Mouse (Mus musculus) CD4-positive naive resting alpha-beta T cell, adult 57 days (primary cell): ENCODE data around the gene Chchd2. TPM values are rescaled to one million over a fixed set of nuclear protein-coding genes. Genes with fewer than 3 reads are reported as not detected.

ENCODE experiments used
- total RNA-seq: library from RNA; stranded (reverse); gene quantifications from one replicate; pipeline ENCODE4 v1.2.4, GENCODE M21; 2023

Chchd2 gene
- total RNA-seq, result 159 TPM

GRCm38 (mm10) chr5:129886911-129887636 is at the start of gene Chchd2:
TSS of gene Chchd2 (minus strand) at chr5:129887470.

GRCm38 (mm10) chr5:129908242-129908965 is 21.1 kb upstream of the Chchd2 start, which contains the start of gene Nupr1l:
TSS of gene Nupr1l (plus strand) at chr5:129908540.

GRCm38 (mm10) chr5:129898449-129898848 is 11.2 kb upstream of the Chchd2 start, which contains the start of gene Phkg1:
TSS of gene Phkg1 (minus strand) at chr5:129898549.

GRCm38 (mm10) chr5:129895198-129896088 is 8.2 kb upstream of the Chchd2 start, which contains the start of gene Zbed5:
TSS of gene Zbed5 (plus strand) at chr5:129895723.

GRCm38 (mm10) chr5:129846752-129847557 is 40.3 kb downstream of the Chchd2 start, which contains the start of gene Sumf2:
TSS of gene Sumf2 (plus strand) at chr5:129846986.

Other genes with a start within 250 kb of the Chchd2 start
- gene Zfp11, start 217.4 kb downstream of the Chchd2 start, total RNA-seq, result 1.3 TPM
- gene Sept14, start 179.0 kb downstream of the Chchd2 start, total RNA-seq, result not detected
- gene Mrps17, start 172.0 kb downstream of the Chchd2 start, total RNA-seq, result 43.4 TPM
- 41.2 TPM for gene Nipsnap2, start 162.4 kb downstream of the Chchd2 start, total RNA-seq
- 17.0 TPM for gene Psph, start 100.0 kb downstream of the Chchd2 start, total RNA-seq
- gene Sumf2, start 40.5 kb downstream of the Chchd2 start, total RNA-seq, result 30.1 TPM
- gene Zbed5, start 8.3 kb upstream of the Chchd2 start, total RNA-seq, result 0.89 TPM
- gene Phkg1, start 11.1 kb upstream of the Chchd2 start, total RNA-seq, result 0.68 TPM
- gene Nupr1l, start 21.1 kb upstream of the Chchd2 start, total RNA-seq, result 2.3 TPM
- 10.6 TPM for gene Vkorc1l1, start 54.5 kb upstream of the Chchd2 start, total RNA-seq
- gene Gusb, start 115.6 kb upstream of the Chchd2 start, total RNA-seq, result 25.3 TPM
- gene Asl, start 141.8 kb upstream of the Chchd2 start, total RNA-seq, result 18.3 TPM
- 18.3 TPM for gene Crcp, start 141.8 kb upstream of the Chchd2 start, total RNA-seq
- 5.3 TPM for gene Tpst1, start 185.9 kb upstream of the Chchd2 start, total RNA-seq